Mouse (Mus musculus) C2C12 (cell line): ENCODE data around the gene Ing2.

ENCODE experiments used
- CEBPB ChIP-seq: IDR thresholded peaks from one replicate; pipeline ENCODE4 v1.6.1; 2011; ENCODE audit warnings: low read depth, mild to moderate bottlenecking, control low read depth, moderate library complexity
- CTCF ChIP-seq: IDR thresholded peaks from one replicate; pipeline ENCODE4 v1.5.1; 2011; ENCODE audit not compliant: control insufficient read depth, insufficient read depth, insufficient read length
- MAX ChIP-seq: IDR thresholded peaks from one replicate; pipeline ENCODE4 v1.6.1; 2011; ENCODE audit warnings: mild to moderate bottlenecking, control low read depth
- MYOG ChIP-seq: IDR thresholded peaks from one replicate; pipeline ENCODE4 v1.6.1; 2011; ENCODE audit not compliant: control insufficient read depth, insufficient read length; ENCODE audit errors: extremely low read depth
- USF1 ChIP-seq: IDR thresholded peaks from one replicate; pipeline ENCODE4 v1.6.1; 2011; ENCODE audit warnings: low read depth, mild to moderate bottlenecking, control low read depth, moderate library complexity

DNA sequence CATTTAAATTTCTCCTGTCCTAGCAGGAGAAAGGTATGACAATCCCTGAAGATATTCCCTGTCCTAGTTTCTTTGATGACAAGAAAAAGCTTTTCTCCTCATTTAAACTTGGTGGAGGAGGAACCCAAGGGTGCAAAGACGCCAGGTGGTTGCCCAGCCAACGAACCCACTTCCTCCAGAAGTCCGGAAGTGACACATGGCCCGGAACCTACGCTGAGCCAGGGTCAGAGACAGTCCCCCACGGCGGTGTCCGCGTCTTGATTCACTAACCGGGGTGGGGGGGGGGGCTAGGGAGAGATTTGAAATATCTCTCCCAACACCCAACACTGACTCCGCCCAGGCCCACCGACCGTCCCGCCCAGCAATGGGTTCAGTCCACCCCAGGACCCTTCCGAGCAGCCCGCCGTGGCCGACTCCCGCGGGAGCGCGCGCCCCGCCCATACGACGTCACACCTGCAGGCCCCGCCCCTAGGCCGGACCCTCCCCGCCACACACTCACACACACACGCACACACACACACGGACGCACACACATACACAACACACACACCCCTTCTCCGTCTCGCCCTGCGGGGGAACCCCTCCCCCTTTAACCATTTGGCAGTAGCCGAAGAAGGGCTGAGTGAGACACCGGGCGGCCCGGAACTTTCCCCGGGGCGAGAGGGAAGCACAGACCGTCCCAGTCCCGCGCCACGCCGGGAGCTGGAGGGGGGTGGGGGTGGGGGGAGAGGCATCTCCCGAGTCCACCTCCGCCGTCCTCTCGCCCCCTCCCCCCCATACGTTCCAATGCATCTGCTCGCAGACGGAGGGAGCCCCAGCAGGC lies 1.8 kb downstream of the Ing2 start:
- TF ChIP-seq CTCF: no peak
- no peak for TF ChIP-seq MYOG
- no peak for TF ChIP-seq USF1
- no peak for TF ChIP-seq MAX
- TF ChIP-seq CEBPB: no peak
